Mouse (Mus musculus) myocyte (in vitro differentiated cells): ENCODE data around the gene Kiss1r.

Experiments
- MAX ChIP-seq: IDR thresholded peaks from one replicate; pipeline ENCODE4 v1.6.1; 2011; ENCODE audit warnings: low read depth, mild to moderate bottlenecking, control low read depth
- MYOD1 ChIP-seq, 3 experiments: IDR thresholded peaks; one replicate each; pipeline ENCODE4 v1.6.1; 2011; ENCODE audit warnings: control low read depth in 2 of 3, low read depth in 2 of 3, mild to moderate bottlenecking in 2 of 3, moderate library complexity in 1 of 3; ENCODE audit not compliant: insufficient read length in 2 of 3, control insufficient read depth in 1 of 3
- MYOG ChIP-seq, 3 experiments: IDR thresholded peaks; one replicate each; pipeline ENCODE4 v1.6.1; 2011; ENCODE audit warnings: control low read depth in 2 of 3, low read depth in 2 of 3, mild to moderate bottlenecking in 2 of 3; ENCODE audit not compliant: insufficient read length in 2 of 3, control insufficient read depth in 1 of 3, insufficient read depth in 1 of 3
- POLR2A ChIP-seq: IDR thresholded peaks from one replicate; pipeline ENCODE4 v1.6.1; 2011; ENCODE audit warnings: low read depth, mild to moderate bottlenecking, control low read depth, moderate library complexity; ENCODE audit not compliant: insufficient read length
- TCF12 ChIP-seq: IDR thresholded peaks from one replicate; pipeline ENCODE4 v1.6.1; 2011; ENCODE audit warnings: mild to moderate bottlenecking, control low read depth; ENCODE audit not compliant: poor library complexity, insufficient read depth, severe bottlenecking

DNA sequence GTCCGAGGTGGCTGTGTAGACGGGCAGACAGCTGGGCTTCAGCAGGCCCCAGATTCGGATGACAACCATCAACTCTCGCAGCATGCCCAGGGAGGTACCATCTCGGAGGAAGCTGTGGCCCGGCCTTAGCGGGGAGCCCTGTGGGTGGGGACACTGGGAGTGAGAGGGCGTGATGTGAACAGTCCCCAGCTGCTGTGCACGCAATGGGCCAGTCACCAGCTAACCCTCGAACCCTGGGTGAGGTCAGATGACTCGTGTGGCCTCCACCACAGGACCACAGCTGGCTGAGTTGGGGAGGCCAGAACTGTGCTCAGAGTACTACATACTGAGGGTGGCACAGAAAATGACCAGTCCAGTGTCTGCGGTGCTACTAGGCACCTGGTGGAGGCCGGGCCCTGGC lies 20.0 kb upstream of the Kiss1r start:
- TF ChIP-seq MAX (no peak), POLR2A (no peak), MYOG (IDR thresholded peaks at IDR 0.05; ENCODE audit: control insufficient read depth in 1 of 3, insufficient read depth in 1 of 3, insufficient read length in 2 of 3, low read depth in 2 of 3) (peak in 2 of 3 experiments; percentile 72 to 76), TCF12 (no peak), MYOD1 (IDR thresholded peaks at IDR 0.05; ENCODE audit: control insufficient read depth in 1 of 3, insufficient read length in 2 of 3, low read depth in 2 of 3) (peak in 2 of 3 experiments; percentile 39 to 62)
